Mouse (Mus musculus): Measurements from ENCODE around the gene Simc1. TPM values are rescaled to one million over a fixed set of nuclear protein-coding genes. Genes with fewer than 3 reads are reported as not detected.

The Simc1 gene
- polyA plus RNA-seq, 1 experiment from 2014 or later: 27.2 TPM

- peaks cover 10% of the 10 kb centered on the region for H3K9me3 ChIP-seq (ENCODE audit: control insufficient read depth, low read length)
- no peaks in the 10 kb centered on the region for H3K27me3 ChIP-seq (ENCODE audit: control insufficient read depth, insufficient read depth, low read length)
- 95% methylated on average over 4 of the region's 4 CpGs for WGBS
- H3K27ac ChIP-seq: no peak overlapping the region
- DNase-seq (ENCODE audit: low spot score) (no peak), ATAC-seq (ENCODE audit: low FRiP score) (no peak)
- no peak overlapping the region for H3K4me3 ChIP-seq (replicated peaks; ENCODE audit: low read length)
- H3K4me1 ChIP-seq (replicated peaks; ENCODE audit: control insufficient read depth, insufficient read depth, low read length): no peaks in the 10 kb centered on the region
- H3K4me2 ChIP-seq (replicated peaks): no peak overlapping the region
- H3K36me3 ChIP-seq (replicated peaks; ENCODE audit: control insufficient read depth, insufficient read depth): peaks cover 19% of the 10 kb centered on the region
- H3K9ac ChIP-seq: no peak overlapping the region
Observed at GRCm38 (mm10) chr13:54520221-54520620, 16.6 kb downstream of the Simc1 start.

- Histone ChIP-seq H3K9ac (no peak overlapping the region), H3K27ac (no peak overlapping the region), H3K9me3 (ENCODE audit: control insufficient read depth, low read length) (peaks cover under 1% of the 10 kb centered on the region; the same call in 1 of the 2 replicates), H3K4me1 (replicated peaks; ENCODE audit: control insufficient read depth, insufficient read depth, low read length) (no peaks in the 10 kb centered on the region), H3K4me2 (replicated peaks) (no peak overlapping the region), H3K36me3 (replicated peaks; ENCODE audit: control insufficient read depth, insufficient read depth) (peaks cover 26% of the 10 kb centered on the region), H3K27me3 (ENCODE audit: control insufficient read depth, insufficient read depth, low read length) (no peaks in the 10 kb centered on the region), H3K4me3 (replicated peaks; ENCODE audit: low read length) (no peak overlapping the region)
- DNase-seq (ENCODE audit: low spot score) (no peak), ATAC-seq (ENCODE audit: low FRiP score) (no peak)
Observed at GRCm38 (mm10) chr13:54521181-54521580, 17.6 kb downstream of the Simc1 start.

- H3K4me3 ChIP-seq (replicated peaks; ENCODE audit: low read length): no peak overlapping the region
- no peak for ATAC-seq (ENCODE audit: low FRiP score)
- WGBS: 94% methylated on average over 6 of the region's 6 CpGs
Observed at GRCm38 (mm10) chr13:54527140-54527539, 23.6 kb downstream of the Simc1 start.

GRCm38 (mm10) chr13:54532134-54532533 is 28.6 kb downstream of the Simc1 start:
- Histone ChIP-seq H3K4me2 (replicated peaks) (no peak overlapping the region), H3K9ac (no peak overlapping the region), H3K36me3 (replicated peaks; ENCODE audit: control insufficient read depth, insufficient read depth) (peaks cover 82% of the 10 kb centered on the region), H3K27ac (no peak overlapping the region), H3K4me3 (replicated peaks; ENCODE audit: low read length) (no peak overlapping the region), H3K27me3 (ENCODE audit: control insufficient read depth, insufficient read depth, low read length) (no peaks in the 10 kb centered on the region), H3K9me3 (ENCODE audit: control insufficient read depth, low read length) (no peaks in the 10 kb centered on the region), H3K4me1 (replicated peaks; ENCODE audit: control insufficient read depth, insufficient read depth, low read length) (no peaks in the 10 kb centered on the region)
- no peak for ATAC-seq (ENCODE audit: low FRiP score)
- DNase-seq (ENCODE audit: low spot score): no peak

More at GRCm38 (mm10) chr13:54527140-54527539, 23.6 kb downstream of the Simc1 start:
- Histone ChIP-seq H3K4me2 (replicated peaks) (no peak overlapping the region), H3K4me1 (replicated peaks; ENCODE audit: control insufficient read depth, insufficient read depth, low read length) (no peaks in the 10 kb centered on the region), H3K9ac (no peak overlapping the region), H3K27ac (no peak overlapping the region), H3K27me3 (ENCODE audit: control insufficient read depth, insufficient read depth, low read length) (no peaks in the 10 kb centered on the region), H3K9me3 (ENCODE audit: control insufficient read depth, low read length) (no peaks in the 10 kb centered on the region), H3K36me3 (replicated peaks; ENCODE audit: control insufficient read depth, insufficient read depth) (peaks cover 84% of the 10 kb centered on the region)
- no peak for DNase-seq (ENCODE audit: low spot score)

- DNase-seq (ENCODE audit: low spot score): no peak
- Histone ChIP-seq H3K4me3 (replicated peaks; ENCODE audit: low read length) (no peak overlapping the region), H3K9ac (no peak overlapping the region), H3K4me2 (replicated peaks) (no peak overlapping the region), H3K4me1 (replicated peaks; ENCODE audit: control insufficient read depth, insufficient read depth, low read length) (no peaks in the 10 kb centered on the region), H3K36me3 (replicated peaks; ENCODE audit: control insufficient read depth, insufficient read depth) (peaks cover 74% of the 10 kb centered on the region), H3K9me3 (ENCODE audit: control insufficient read depth, low read length) (no peaks in the 10 kb centered on the region), H3K27ac (no peak overlapping the region), H3K27me3 (ENCODE audit: control insufficient read depth, insufficient read depth, low read length) (no peaks in the 10 kb centered on the region)
- no peak for ATAC-seq (ENCODE audit: low FRiP score)
- WGBS: 88% methylated on average over 7 of the region's 7 CpGs
Observed at GRCm38 (mm10) chr13:54548036-54548435, 44.5 kb downstream of the Simc1 start.

GRCm38 (mm10) chr13:54556176-54556575 is 52.6 kb downstream of the Simc1 start:
- WGBS: 94% methylated on average over 9 of the region's 9 CpGs
- DNase-seq (ENCODE audit: low spot score) (no peak), ATAC-seq (ENCODE audit: low FRiP score) (no peak)
- Histone ChIP-seq H3K4me3 (replicated peaks; ENCODE audit: low read length) (no peak overlapping the region), H3K4me1 (replicated peaks; ENCODE audit: control insufficient read depth, insufficient read depth, low read length) (no peaks in the 10 kb centered on the region), H3K9ac (no peak overlapping the region), H3K36me3 (replicated peaks; ENCODE audit: control insufficient read depth, insufficient read depth) (peaks cover 98% of the 10 kb centered on the region), H3K4me2 (replicated peaks) (no peak overlapping the region), H3K9me3 (ENCODE audit: control insufficient read depth, low read length) (no peaks in the 10 kb centered on the region), H3K27ac (no peak overlapping the region), H3K27me3 (ENCODE audit: control insufficient read depth, insufficient read depth, low read length) (no peaks in the 10 kb centered on the region)

GRCm38 (mm10) chr13:54556796-54557195 is 53.2 kb downstream of the Simc1 start:
- DNase-seq (ENCODE audit: low spot score) (no peak), ATAC-seq (ENCODE audit: low FRiP score) (no peak)
- H3K9ac ChIP-seq: no peak overlapping the region
- H3K4me2 ChIP-seq (replicated peaks): no peak overlapping the region
- 88% methylated on average over 3 of the region's 3 CpGs for WGBS
- no peaks in the 10 kb centered on the region for H3K4me1 ChIP-seq (replicated peaks; ENCODE audit: control insufficient read depth, insufficient read depth, low read length)
- H3K9me3 ChIP-seq (ENCODE audit: control insufficient read depth, low read length): no peaks in the 10 kb centered on the region
- H3K27ac ChIP-seq: no peak overlapping the region
- H3K36me3 ChIP-seq (replicated peaks; ENCODE audit: control insufficient read depth, insufficient read depth): peaks cover 98% of the 10 kb centered on the region
- no peak overlapping the region for H3K4me3 ChIP-seq (replicated peaks; ENCODE audit: low read length)
- H3K27me3 ChIP-seq (ENCODE audit: control insufficient read depth, insufficient read depth, low read length): no peaks in the 10 kb centered on the region

GRCm38 (mm10) chr13:54557652-54558051 is 54.1 kb downstream of the Simc1 start:
- 90% methylated on average over 1 of the region's 1 CpGs for WGBS
- no peaks in the 10 kb centered on the region for H3K4me1 ChIP-seq (replicated peaks; ENCODE audit: control insufficient read depth, insufficient read depth, low read length)
- no peak overlapping the region for H3K27ac ChIP-seq
- no peaks in the 10 kb centered on the region for H3K9me3 ChIP-seq (ENCODE audit: control insufficient read depth, low read length)
- H3K27me3 ChIP-seq (ENCODE audit: control insufficient read depth, insufficient read depth, low read length): no peaks in the 10 kb centered on the region
- H3K9ac ChIP-seq: no peak overlapping the region
- no peak overlapping the region for H3K4me3 ChIP-seq (replicated peaks; ENCODE audit: low read length)
- no peak for ATAC-seq (ENCODE audit: low FRiP score)
- H3K4me2 ChIP-seq (replicated peaks): no peak overlapping the region
- DNase-seq (ENCODE audit: low spot score): no peak
- H3K36me3 ChIP-seq (replicated peaks; ENCODE audit: control insufficient read depth, insufficient read depth): peaks cover 98% of the 10 kb centered on the region

GRCm38 (mm10) chr13:54559656-54560055 is 56.1 kb downstream of the Simc1 start:
- no peak overlapping the region for H3K27ac ChIP-seq
- H3K4me3 ChIP-seq (replicated peaks; ENCODE audit: low read length): no peak overlapping the region
- H3K27me3 ChIP-seq (ENCODE audit: control insufficient read depth, insufficient read depth, low read length): no peaks in the 10 kb centered on the region
- no peaks in the 10 kb centered on the region for H3K9me3 ChIP-seq (ENCODE audit: control insufficient read depth, low read length)
- WGBS: 96% methylated on average over 2 of the region's 2 CpGs
- H3K4me2 ChIP-seq (replicated peaks): no peak overlapping the region
- ATAC-seq (ENCODE audit: low FRiP score): no peak
- DNase-seq (ENCODE audit: low spot score): no peak
- no peak overlapping the region for H3K9ac ChIP-seq
- peaks cover 8% of the 10 kb centered on the region for H3K4me1 ChIP-seq (replicated peaks; ENCODE audit: control insufficient read depth, insufficient read depth, low read length)
- H3K36me3 ChIP-seq (replicated peaks; ENCODE audit: control insufficient read depth, insufficient read depth): peaks cover 87% of the 10 kb centered on the region

- H3K4me2 ChIP-seq (replicated peaks): no peak overlapping the region
- WGBS: 92% methylated on average over 7 of the region's 7 CpGs
- H3K27me3 ChIP-seq (ENCODE audit: control insufficient read depth, insufficient read depth, low read length): no peaks in the 10 kb centered on the region
- no peak overlapping the region for H3K9ac ChIP-seq
- peaks cover 77% of the 10 kb centered on the region for H3K36me3 ChIP-seq (replicated peaks; ENCODE audit: control insufficient read depth, insufficient read depth)
- H3K27ac ChIP-seq: no peak overlapping the region
- no peak overlapping the region for H3K4me3 ChIP-seq (replicated peaks; ENCODE audit: low read length)
- DNase-seq (ENCODE audit: low spot score) (no peak), ATAC-seq (ENCODE audit: low FRiP score) (no peak)
- no peaks in the 10 kb centered on the region for H3K9me3 ChIP-seq (ENCODE audit: control insufficient read depth, low read length)
- peaks cover 8% of the 10 kb centered on the region for H3K4me1 ChIP-seq (replicated peaks; ENCODE audit: control insufficient read depth, insufficient read depth, low read length)
Observed at GRCm38 (mm10) chr13:54560608-54561007, 57.0 kb downstream of the Simc1 start.
